Mouse (Mus musculus) urinary bladder, postnatal 36 days (tissue): ENCODE measurements around the gene 5330417C22Rik.
"Not testable (repeated sequence)": the region's sequence is repeated elsewhere in the genome, so short reads cannot be mapped to it uniquely, and the experiment has no call there.

ENCODE experiments used
- DNase-seq, 2 experiments: peaks; one replicate each; pipeline ENCODE4 v3.0.0; 2022; ENCODE audit warnings: low spot score in 2 of 2, mixed read lengths in 1 of 2

The 5330417C22Rik gene

DNA sequence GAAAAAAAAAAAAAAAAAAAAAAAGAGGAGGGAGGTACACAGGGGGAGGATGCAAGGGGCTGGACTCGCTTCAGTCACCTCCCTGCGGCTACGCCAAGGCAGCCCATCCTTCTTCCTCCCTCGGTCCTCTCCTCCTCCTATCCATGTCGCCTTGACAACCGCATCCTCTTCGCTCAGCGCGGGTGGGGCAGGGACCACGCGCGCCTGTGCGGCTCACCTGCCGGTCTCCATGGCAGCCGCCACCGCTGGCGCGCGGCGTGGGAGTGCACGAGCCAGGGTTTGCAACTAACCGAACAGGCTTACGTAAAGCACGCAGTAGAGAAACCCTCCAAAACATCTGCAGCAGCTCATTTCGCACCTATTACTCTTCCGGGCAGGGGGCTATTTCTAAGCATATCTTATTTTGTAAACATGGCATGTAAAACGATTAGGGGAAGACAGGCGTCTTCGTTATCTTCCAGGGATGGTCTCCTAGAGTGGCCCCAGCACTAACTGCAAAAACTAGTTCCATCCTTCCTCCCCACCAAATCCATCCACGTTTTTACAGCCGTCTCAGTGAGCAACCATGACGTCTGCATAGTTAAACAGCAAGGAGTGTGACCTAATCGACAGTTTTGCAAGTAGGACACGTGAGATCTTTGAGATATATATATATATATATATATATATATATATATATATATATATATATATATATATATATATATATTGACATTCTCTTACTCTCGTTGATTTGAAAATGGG, at the start of gene 5330417C22Rik:
Gene 5330417C22Rik, minus strand, starts transcription at position 20 of the 744 bp plus-strand sequence.
- peak; percentile 22 to 26 for DNase-seq

- no peak for DNase-seq
These were observed 48.2 kb upstream of the 5330417C22Rik start for GRCm38 (mm10) chr3:108584580-108584979.

DNA sequence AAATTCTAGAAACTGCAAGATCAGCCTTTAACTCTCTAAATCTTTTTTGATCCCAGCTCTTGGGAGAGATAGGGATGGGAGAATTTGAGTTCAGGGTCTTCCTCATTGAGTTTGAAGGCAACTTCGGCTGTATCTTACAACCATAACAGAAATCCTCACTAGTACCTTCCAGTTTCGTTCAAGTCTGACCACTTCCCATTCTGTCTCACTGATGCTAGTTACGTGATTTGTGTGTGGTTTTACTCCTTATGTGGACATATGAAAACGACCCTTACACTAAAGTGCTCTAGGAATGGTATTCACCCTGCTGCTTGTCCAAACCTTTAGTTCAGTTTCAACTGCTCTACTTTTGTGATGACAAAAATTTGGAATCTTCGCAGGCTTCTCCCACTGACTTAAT, 37.7 kb upstream of the 5330417C22Rik start:
- DNase-seq: no peak

GRCm38 (mm10) chr3:108572309-108573010, 36.1 kb upstream of the 5330417C22Rik start:
- DNase-seq: no peak

GRCm38 (mm10) chr3:108571443-108572294, 35.3 kb upstream of the 5330417C22Rik start, which contains the start of gene Taf13:
TSS of gene Taf13 (plus strand) at chr3:108571698.
- peak; percentile 95 to 96 for DNase-seq

GRCm38 (mm10) chr3:108570813-108571212, 34.5 kb upstream of the 5330417C22Rik start:
- no peak for DNase-seq

- not testable (repeated sequence) for DNase-seq
These were observed 33.3 kb upstream of the 5330417C22Rik start for GRCm38 (mm10) chr3:108569636-108570035.

- DNase-seq: no peak
These were observed 31.9 kb upstream of the 5330417C22Rik start for GRCm38 (mm10) chr3:108567990-108568877.

- peak; percentile 68 to 80 for DNase-seq
These were observed 27.0 kb upstream of the 5330417C22Rik start for GRCm38 (mm10) chr3:108563309-108563708.

- DNase-seq: peak in 1 of 2 experiments; percentile 15
These were observed 26.5 kb upstream of the 5330417C22Rik start for GRCm38 (mm10) chr3:108562777-108563271.

GRCm38 (mm10) chr3:108562133-108562730, 25.9 kb upstream of the 5330417C22Rik start, which contains the start of gene Tmem167b:
TSS of gene Tmem167b (minus strand) at chr3:108562466.
- peak; percentile 96 to 97 for DNase-seq

GRCm38 (mm10) chr3:108557888-108558287, 21.6 kb upstream of the 5330417C22Rik start:
- DNase-seq: no peak

- peak; percentile 87 to 91 for DNase-seq
These were observed 18.4 kb upstream of the 5330417C22Rik start for GRCm38 (mm10) chr3:108554587-108555312.

- DNase-seq: no peak
These were observed 17.8 kb upstream of the 5330417C22Rik start for GRCm38 (mm10) chr3:108554111-108554561.

DNA sequence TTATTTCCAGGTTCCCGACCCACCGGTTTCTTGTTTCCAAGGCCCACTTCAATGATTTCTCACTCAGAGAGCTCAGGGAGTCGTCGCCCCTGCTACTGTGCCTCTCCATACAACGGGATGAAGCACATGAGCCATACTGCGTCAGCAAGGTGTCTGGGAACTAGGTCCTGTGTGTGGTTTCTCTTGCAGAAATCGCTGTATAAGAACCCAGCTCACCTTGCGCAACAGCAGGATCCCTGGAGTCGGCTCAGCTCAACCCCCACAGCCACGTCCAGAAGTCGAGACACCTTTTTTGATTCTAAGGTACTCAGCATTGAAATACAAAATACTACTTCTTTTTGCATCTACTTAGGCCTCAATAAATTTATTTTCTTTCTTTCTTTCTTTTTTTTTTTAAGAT, 6.0 kb upstream of the 5330417C22Rik start:
- no peak for DNase-seq

DNA sequence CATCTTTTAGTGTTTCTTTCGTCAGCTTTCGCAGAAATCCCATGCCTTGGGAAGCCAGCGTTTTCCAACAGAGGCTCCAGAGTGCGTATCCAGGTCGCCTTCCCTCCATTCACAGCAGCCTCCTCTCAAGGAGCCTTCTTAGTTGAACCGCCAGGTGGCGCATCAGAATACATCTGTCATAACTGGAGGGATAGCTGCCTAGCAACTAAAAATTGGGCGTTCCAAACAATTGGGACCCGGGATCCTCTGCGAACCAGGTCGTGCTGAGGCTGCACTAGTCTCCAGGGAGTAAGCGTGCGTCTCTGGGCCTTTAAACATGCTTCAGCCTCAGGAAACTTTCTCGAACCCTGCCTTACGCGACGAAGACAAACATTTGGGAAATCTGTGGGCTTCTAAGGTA, 967 bp upstream of the 5330417C22Rik start:
- peak; percentile 75 to 77 for DNase-seq

- DNase-seq: no peak
These were observed 330 bp downstream of the 5330417C22Rik start for GRCm38 (mm10) chr3:108535896-108536516.

GRCm38 (mm10) chr3:108533951-108534350, 2.4 kb downstream of the 5330417C22Rik start, which contains the start of gene 1700013F07Rik:
TSS of gene 1700013F07Rik (plus strand) at chr3:108534150.
- no peak for DNase-seq
